22 mouse cellular contexts compared by ENCODE assay signal in the genomic region with DNA sequence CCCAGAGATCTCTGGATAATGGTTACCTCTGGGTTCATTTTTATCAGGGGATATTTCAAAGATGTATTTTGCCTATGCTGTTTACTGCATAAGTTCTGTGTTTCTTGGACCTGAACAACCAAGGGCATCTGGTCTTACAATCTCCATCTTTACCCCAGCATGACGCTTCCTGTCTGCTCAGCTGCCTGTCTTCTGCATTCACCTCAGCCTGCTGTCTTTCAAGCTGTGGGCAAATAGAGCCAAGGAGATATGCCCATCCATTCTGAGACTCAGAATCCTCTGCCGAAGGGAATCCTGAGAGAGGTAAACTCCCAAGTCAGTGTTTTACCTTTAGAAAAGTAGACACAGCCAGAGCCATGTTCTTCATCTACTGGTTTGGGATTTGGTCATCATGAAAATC.
"Had no signal": no experiment of that assay in that cellular context is flagged by ENCODE, and none has a peak within 500 bp of the region (broad histone marks: within the 10 kb centered on the region; RNA-seq: fewer than 3 reads in every experiment).

No protein-coding gene starts in this region.

- ATAC-seq: hindbrain, embryonic 16.5 days; hindbrain, postnatal 0 days; inflammation-experienced regulatory T-cells, adult 6 months; intestine, embryonic 15.5 days; intestine, embryonic 16.5 days; intestine, postnatal 0 days had no signal

- DNase-seq: heart, postnatal 10 days; heart, postnatal 14 days; heart, postnatal 36 days; heart, postnatal 4 days; kidney, adult 11 months; kidney, adult 18-20 months; kidney, adult 2 months; kidney, adult 8-10 months; kidney, adult 9 months; kidney, postnatal 10 days; kidney, postnatal 14 days; kidney, postnatal 25 days; kidney, postnatal 36 days; kidney, postnatal 4 days; layer of hippocampus, adult 9-11 months; layer of hippocampus, postnatal 36 days had no signal
